Mouse (Mus musculus) midbrain, postnatal 0 days (tissue): ENCODE results near the gene Thap12. TPM values are rescaled to one million over a fixed set of nuclear protein-coding genes. Genes with fewer than 3 reads are reported as not detected.

Experiments
- ATAC-seq: fragments of 200-750 bp; cut with Nextera tagmentation; 2 replicates; pipeline ENCODE4 v1.8.0; 2017; ENCODE audit warnings: moderate number of reproducible peaks, mild to moderate bottlenecking, moderate TSS enrichment, moderate library complexity; ENCODE audit not compliant: low FRiP score
- DNase-seq: peaks from one replicate; pipeline ENCODE4 v3.0.0-alpha.2; 2015; ENCODE audit warnings: low spot score
- H3K27ac ChIP-seq: fragments of 300-500 bp; sonication (generic); 2 replicates; pipeline ENCODE4 v1.5.1; 2014; ENCODE audit warnings: low read depth, mild to moderate bottlenecking, low read length, mixed read lengths
- H3K27me3 ChIP-seq: fragments of 300-500 bp; sonication (generic); 2 replicates; pipeline ENCODE4 v1.6.1; 2014; ENCODE audit warnings: low read length, control low read depth, mixed read lengths; ENCODE audit not compliant: insufficient read depth
- H3K36me3 ChIP-seq: fragments of 300-500 bp; sonication (generic); 2 replicates; pipeline ENCODE4 v1.6.1; 2014; ENCODE audit warnings: low read length, control low read depth, mixed read lengths; ENCODE audit not compliant: insufficient read depth
- H3K4me1 ChIP-seq: fragments of 300-500 bp; sonication (generic); 2 replicates; pipeline ENCODE4 v1.6.1; 2014; ENCODE audit warnings: mild to moderate bottlenecking, control low read depth, antibody characterized with exemption, low read length, mixed read lengths; ENCODE audit not compliant: insufficient read depth
- H3K4me2 ChIP-seq: fragments of 300-500 bp; sonication (generic); 2 replicates; pipeline ENCODE4 v1.6.1; 2014; ENCODE audit warnings: low read depth, mild to moderate bottlenecking, low read length, mixed read lengths; ENCODE audit not compliant: poor library complexity, severe bottlenecking
- H3K4me3 ChIP-seq: fragments of 300-500 bp; sonication (generic); 2 replicates; pipeline ENCODE4 v1.5.1; 2014; ENCODE audit warnings: low read depth, mild to moderate bottlenecking, low read length, moderate library complexity
- H3K9ac ChIP-seq: fragments of 300-500 bp; sonication (generic); replicated peaks from 2 replicates; pipeline ENCODE4 v1.6.1; 2014; ENCODE audit warnings: mild to moderate bottlenecking, low read length, moderate library complexity, mixed read lengths; ENCODE audit not compliant: poor library complexity, severe bottlenecking
- H3K9me3 ChIP-seq: fragments of 300-500 bp; sonication (generic); 2 replicates; pipeline ENCODE4 v1.6.1; 2016; ENCODE audit warnings: low read length, control low read depth
- CTCF ChIP-seq: IDR thresholded peaks from 2 replicates; pipeline ENCODE4 v1.5.1; 2016; ENCODE audit warnings: antibody characterized with exemption, mild to moderate bottlenecking
- WGBS: fragments of 180-500 bp; shearing (Covaris S2); extraction: QIAGEN DNeasy Blood & Tissue Kit; methylation state at CpG from one replicate; pipeline ENCODE4 v1.1.7; 2014; 5-methylcytosine and 5-hydroxymethylcytosine counted together
- polyA plus RNA-seq: library from polyadenylated mRNA; unstranded; fragments of >200 nt; fragmentation: Nextera tagmentation; extraction: Ambion mirVana; gene quantifications from 2 replicates; pipeline ENCODE4 v1.2.1, GENCODE M21; 2015
- total RNA-seq: library from RNA; depleted of rRNA; stranded (reverse); fragments of >200 nt; gene quantifications from 2 replicates; pipeline ENCODE4 v1.2.3, GENCODE M21; 2014

The Thap12 gene
- total and polyA plus RNA-seq, 2 experiments from 2014 or later: 49.1 to 64.2 TPM

GRCm38 (mm10) chr7:98667956-98668746 lies 34.8 kb upstream of the Thap12 start:
- Histone ChIP-seq H3K27ac (no peak overlapping the region), H3K4me2 (no peak overlapping the region), H3K4me1 (no peaks in the 10 kb centered on the region), H3K36me3 (no peaks in the 10 kb centered on the region), H3K27me3 (no peaks in the 10 kb centered on the region), H3K9me3 (no peaks in the 10 kb centered on the region), H3K9ac (no peak overlapping the region), H3K4me3 (no peak overlapping the region)
- DNase-seq (no peak), ATAC-seq (no peak)
- WGBS: 65% methylated on average over 6 of the region's 6 CpGs
- no peak for TF ChIP-seq CTCF

- H3K9ac ChIP-seq: no peak overlapping the region
- TF ChIP-seq CTCF: no peak
- no peaks in the 10 kb centered on the region for H3K9me3 ChIP-seq
- H3K27me3 ChIP-seq: no peaks in the 10 kb centered on the region
- H3K36me3 ChIP-seq: no peaks in the 10 kb centered on the region
- no peak overlapping the region for H3K4me3 ChIP-seq
- no peak overlapping the region for H3K4me2 ChIP-seq
- no peak overlapping the region for H3K27ac ChIP-seq
- no peaks in the 10 kb centered on the region for H3K4me1 ChIP-seq
- ATAC-seq (no peak), DNase-seq (no peak)
- 92% methylated on average over 4 of the region's 4 CpGs for WGBS
Measured at GRCm38 (mm10) chr7:98670831-98671230, 32.1 kb upstream of the Thap12 start.

GRCm38 (mm10) chr7:98671416-98671815 lies 31.5 kb upstream of the Thap12 start:
- no peaks in the 10 kb centered on the region for H3K4me1 ChIP-seq
- H3K27ac ChIP-seq: no peak overlapping the region
- WGBS: 83% methylated on average over 9 of the region's 9 CpGs
- no peak for TF ChIP-seq CTCF
- no peaks in the 10 kb centered on the region for H3K27me3 ChIP-seq
- no peak overlapping the region for H3K9ac ChIP-seq
- H3K9me3 ChIP-seq: no peaks in the 10 kb centered on the region
- DNase-seq: no peak
- no peak overlapping the region for H3K4me2 ChIP-seq
- no peak for ATAC-seq
- no peak overlapping the region for H3K4me3 ChIP-seq
- H3K36me3 ChIP-seq: no peaks in the 10 kb centered on the region

- no peak for TF ChIP-seq CTCF
- H3K9ac ChIP-seq: no peak overlapping the region
- no peaks in the 10 kb centered on the region for H3K27me3 ChIP-seq
- H3K9me3 ChIP-seq: no peaks in the 10 kb centered on the region
- H3K4me3 ChIP-seq: no peak overlapping the region
- no peaks in the 10 kb centered on the region for H3K36me3 ChIP-seq
- ATAC-seq: no peak
- 57% methylated on average over 11 of the region's 11 CpGs for WGBS
- peak; percentile 12 for DNase-seq
- no peak overlapping the region for H3K27ac ChIP-seq
- no peaks in the 10 kb centered on the region for H3K4me1 ChIP-seq
- H3K4me2 ChIP-seq: no peak overlapping the region
Measured at GRCm38 (mm10) chr7:98672241-98672955, 30.5 kb upstream of the Thap12 start.

- H3K36me3 ChIP-seq: no peaks in the 10 kb centered on the region
- no peak for DNase-seq
- no peaks in the 10 kb centered on the region for H3K27me3 ChIP-seq
- WGBS: 64% methylated on average over 4 of the region's 4 CpGs
- ATAC-seq: no peak
- no peaks in the 10 kb centered on the region for H3K9me3 ChIP-seq
- H3K9ac ChIP-seq: no peak overlapping the region
- TF ChIP-seq CTCF: no peak
- no peaks in the 10 kb centered on the region for H3K4me1 ChIP-seq
- no peak overlapping the region for H3K4me3 ChIP-seq
- no peak overlapping the region for H3K27ac ChIP-seq
- H3K4me2 ChIP-seq: no peak overlapping the region
Measured at GRCm38 (mm10) chr7:98674344-98674743, 28.6 kb upstream of the Thap12 start.

- H3K9ac ChIP-seq: no peak overlapping the region
- 95% methylated on average over 2 of the region's 2 CpGs for WGBS
- no peaks in the 10 kb centered on the region for H3K36me3 ChIP-seq
- H3K4me2 ChIP-seq: no peak overlapping the region
- no peak for DNase-seq
- no peaks in the 10 kb centered on the region for H3K27me3 ChIP-seq
- no peak overlapping the region for H3K27ac ChIP-seq
- no peak overlapping the region for H3K4me3 ChIP-seq
- H3K4me1 ChIP-seq: no peaks in the 10 kb centered on the region
- ATAC-seq: no peak
- H3K9me3 ChIP-seq: no peaks in the 10 kb centered on the region
- TF ChIP-seq CTCF: no peak
Measured at GRCm38 (mm10) chr7:98677511-98677910, 25.4 kb upstream of the Thap12 start.
